Mouse (Mus musculus): ENCODE measurements around the gene Krcc1. TPM values are rescaled to one million over a fixed set of nuclear protein-coding genes. Genes with fewer than 3 reads are reported as not detected.
"Not testable (repeated sequence)": the region's sequence is repeated elsewhere in the genome, so short reads cannot be mapped to it uniquely, and the experiment has no call there.

The Krcc1 gene
- polyA plus RNA-seq, 1 experiment from 2014 or later: 15.7 TPM

DNA sequence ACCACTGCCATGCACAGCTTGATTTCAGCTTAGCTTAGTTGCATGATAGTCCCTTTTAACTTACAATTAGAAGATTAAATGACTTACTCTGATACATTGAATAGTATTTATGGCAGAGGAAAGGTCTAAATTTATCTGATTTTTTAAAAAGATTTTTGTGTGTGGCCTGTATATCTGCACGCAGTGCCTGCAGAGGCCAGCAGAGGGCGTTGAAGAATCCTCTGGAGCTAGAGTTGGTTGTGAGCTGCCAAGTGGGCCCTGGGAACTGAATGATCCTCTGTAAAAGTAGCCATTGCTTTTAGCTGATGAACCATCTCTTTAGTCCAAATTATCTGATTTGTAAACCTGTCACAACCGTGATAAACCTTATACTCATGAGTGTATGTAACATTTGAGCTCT is 27.3 kb downstream of the Krcc1 start:
- Histone ChIP-seq H3K4me1 (ENCODE audit: control insufficient read depth, insufficient read depth, low read length) (no peaks in the 10 kb centered on the region), H3K4me2 (ENCODE audit: low read depth, low read length) (no peak overlapping the region), H3K27me3 (ENCODE audit: control insufficient read depth, insufficient read depth, low read length) (no peaks in the 10 kb centered on the region), H3K27ac (ENCODE audit: low read depth, low read length) (no peak overlapping the region), H3K9ac (replicated peaks; ENCODE audit: low read depth, low read length) (no peak overlapping the region), H3K9me3 (ENCODE audit: control insufficient read depth, low read length) (no peaks in the 10 kb centered on the region), H3K4me3 (ENCODE audit: low read depth, low read length) (no peak overlapping the region), H3K36me3 (ENCODE audit: control insufficient read depth, insufficient read depth, low read length) (no peaks in the 10 kb centered on the region)
- ATAC-seq (ENCODE audit: low read depth): no peak
- WGBS: 31% methylated on average over 3 of the region's 3 CpGs

DNA sequence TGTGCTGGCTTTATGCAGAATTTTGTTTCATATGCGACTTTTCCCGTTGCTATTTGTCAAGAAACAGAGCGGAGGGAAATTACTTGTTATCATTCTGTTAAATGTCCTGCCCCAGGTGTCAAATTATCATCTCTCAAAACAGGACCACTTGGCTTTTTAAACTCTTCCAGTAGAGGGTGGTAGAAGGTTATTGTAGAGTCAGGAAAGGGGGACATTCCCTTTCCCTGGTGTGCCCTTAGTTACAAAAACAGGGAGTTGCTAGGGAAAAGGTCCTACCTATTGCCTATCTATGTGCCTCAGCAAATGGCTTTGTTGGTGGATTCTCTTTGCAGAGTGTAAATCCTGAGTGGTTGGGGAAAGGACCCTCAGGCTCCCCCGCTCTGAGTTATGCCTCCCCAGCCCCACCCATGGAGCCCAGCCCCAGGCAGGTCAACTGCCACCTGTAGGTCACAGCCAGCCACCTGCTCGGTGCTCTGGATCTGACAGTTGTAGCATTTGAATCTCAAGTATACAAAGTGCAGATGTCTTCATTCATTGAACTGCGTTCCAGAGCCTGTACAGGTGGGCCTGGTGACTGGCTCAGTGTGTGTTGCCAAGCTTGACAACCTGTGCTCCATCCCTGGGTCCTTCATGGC is 30.7 kb downstream of the Krcc1 start:
- no peak for ATAC-seq (ENCODE audit: low read depth)
- WGBS: 77% methylated on average over 6 of the region's 6 CpGs

DNA sequence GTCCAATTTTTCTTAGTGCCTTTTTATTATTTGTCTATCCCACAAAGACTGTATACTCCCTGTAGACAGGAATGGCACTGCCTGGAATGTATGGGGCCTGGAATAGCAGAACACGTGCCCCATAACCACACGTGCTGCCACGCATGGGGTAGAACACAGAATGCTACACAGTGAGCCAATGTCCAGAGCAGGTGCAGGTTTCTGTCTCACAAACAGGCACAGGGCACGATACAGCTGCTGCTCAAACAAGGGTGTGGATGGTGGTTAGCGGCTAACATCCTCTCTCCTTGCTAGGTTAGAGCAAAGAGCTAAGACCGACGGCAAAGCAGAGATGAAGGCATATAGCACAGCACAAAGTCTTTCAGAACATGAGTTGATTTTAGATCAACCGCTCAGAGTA is 36.0 kb downstream of the Krcc1 start:
- Histone ChIP-seq H3K27me3 (ENCODE audit: control insufficient read depth, insufficient read depth, low read length) (no peaks in the 10 kb centered on the region), H3K9me3 (ENCODE audit: control insufficient read depth, low read length) (no peaks in the 10 kb centered on the region), H3K4me2 (ENCODE audit: low read depth, low read length) (no peak overlapping the region), H3K4me1 (ENCODE audit: control insufficient read depth, insufficient read depth, low read length) (no peaks in the 10 kb centered on the region), H3K4me3 (ENCODE audit: low read depth, low read length) (no peak overlapping the region), H3K27ac (ENCODE audit: low read depth, low read length) (no peak overlapping the region), H3K9ac (replicated peaks; ENCODE audit: low read depth, low read length) (no peak overlapping the region), H3K36me3 (ENCODE audit: control insufficient read depth, insufficient read depth, low read length) (no peaks in the 10 kb centered on the region)
- no peak for ATAC-seq (ENCODE audit: low read depth)
- 91% methylated on average over 8 of the region's 8 CpGs for WGBS

More for the DNA sequence above, 30.7 kb downstream of the Krcc1 start:
- Histone ChIP-seq H3K9me3 (ENCODE audit: control insufficient read depth, low read length) (no peaks in the 10 kb centered on the region), H3K4me1 (ENCODE audit: control insufficient read depth, insufficient read depth, low read length) (no peaks in the 10 kb centered on the region), H3K27me3 (ENCODE audit: control insufficient read depth, insufficient read depth, low read length) (no peaks in the 10 kb centered on the region), H3K9ac (replicated peaks; ENCODE audit: low read depth, low read length) (no peak overlapping the region), H3K36me3 (ENCODE audit: control insufficient read depth, insufficient read depth, low read length) (no peaks in the 10 kb centered on the region), H3K27ac (ENCODE audit: low read depth, low read length) (no peak overlapping the region), H3K4me3 (ENCODE audit: low read depth, low read length) (no peak overlapping the region), H3K4me2 (ENCODE audit: low read depth, low read length) (no peak overlapping the region)

DNA sequence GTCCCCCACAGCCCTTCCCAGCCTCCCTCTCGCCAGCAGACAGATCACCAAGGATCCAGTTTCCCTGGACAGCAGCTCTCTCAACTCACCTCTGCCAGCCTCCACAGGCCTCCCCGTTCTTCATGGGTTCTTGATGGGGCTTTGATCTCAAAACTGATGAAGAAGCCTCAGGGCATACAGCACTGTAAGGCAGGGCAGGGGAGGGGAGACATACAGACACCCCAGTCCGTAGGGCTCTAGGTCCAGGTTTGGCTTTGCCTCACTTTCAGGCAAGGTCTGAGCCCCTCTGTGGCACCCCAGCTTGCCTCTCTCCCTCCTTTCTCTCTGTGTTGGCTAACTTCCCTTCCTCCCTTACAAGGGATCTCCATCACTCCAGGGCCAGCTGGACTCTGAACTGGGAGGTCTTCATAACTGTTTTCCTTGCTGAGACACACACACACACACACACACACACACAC is 50.4 kb downstream of the Krcc1 start, which contains the start of gene Smyd1:
Gene Smyd1, minus strand, starts transcription at position 408 of the 458 bp plus-strand sequence.
- no peaks in the 10 kb centered on the region for H3K27me3 ChIP-seq (ENCODE audit: control insufficient read depth, insufficient read depth, low read length)
- H3K4me2 ChIP-seq (ENCODE audit: low read depth, low read length): no peak within 1 kb of the TSS
- WGBS: 79% methylated on average over 3 of the region's 3 CpGs
- no peaks in the 10 kb centered on the region for H3K36me3 ChIP-seq (ENCODE audit: control insufficient read depth, insufficient read depth, low read length)
- no peak within 1 kb of the TSS for H3K27ac ChIP-seq (ENCODE audit: low read depth, low read length)
- H3K9me3 ChIP-seq (ENCODE audit: control insufficient read depth, low read length): no peaks in the 10 kb centered on the region
- no peaks in the 10 kb centered on the region for H3K4me1 ChIP-seq (ENCODE audit: control insufficient read depth, insufficient read depth, low read length)
- no peak within 1 kb of the TSS for H3K9ac ChIP-seq (replicated peaks; ENCODE audit: low read depth, low read length)
- H3K4me3 ChIP-seq (ENCODE audit: low read depth, low read length): no peak within 1 kb of the TSS
- no peak for ATAC-seq (ENCODE audit: low read depth)

DNA sequence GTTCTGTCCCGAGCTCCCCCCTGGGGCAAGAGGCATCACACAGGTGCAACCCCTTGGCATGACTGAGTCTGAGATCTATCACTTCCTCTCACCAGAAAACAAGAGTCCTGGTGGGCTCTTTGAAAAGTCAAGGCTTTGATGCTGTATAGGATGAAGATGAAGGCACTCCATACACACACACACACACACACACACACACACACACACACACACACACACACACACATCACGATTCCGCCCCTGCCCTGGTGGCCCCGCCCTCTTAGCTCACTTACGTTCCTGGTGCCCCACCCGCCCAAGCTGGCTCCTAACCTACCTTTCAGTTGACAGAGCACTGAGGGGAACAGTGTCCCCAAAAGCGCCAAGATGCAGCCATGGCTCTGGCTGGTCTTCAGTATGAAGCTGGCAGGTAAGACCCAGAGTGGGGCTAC is 51.0 kb downstream of the Krcc1 start, which contains the start of gene Cd8b1:
Gene Cd8b1, plus strand, starts transcription at position 298 of the 431 bp plus-strand sequence.
- WGBS: 93% methylated on average over 7 of the region's 7 CpGs

DNA sequence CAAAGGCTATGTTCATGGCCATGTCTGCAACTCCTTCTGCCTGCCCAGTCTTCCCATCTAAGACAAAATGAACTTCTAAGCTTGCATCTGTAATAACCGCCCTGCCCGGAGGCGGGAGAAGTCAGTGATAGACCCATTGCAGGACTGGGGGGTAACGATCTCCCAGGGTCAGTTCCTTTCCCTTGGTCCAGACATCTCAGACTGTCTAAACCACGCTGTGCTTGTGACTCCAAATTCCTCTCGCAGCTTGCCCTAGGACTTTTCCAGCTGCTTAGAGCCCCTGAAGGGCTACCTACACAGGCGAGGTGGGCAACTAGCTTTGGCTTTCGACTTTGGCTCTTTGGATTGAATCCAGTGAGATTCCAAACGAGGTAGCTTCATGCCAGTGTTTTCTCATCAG is 53.3 kb downstream of the Krcc1 start:
- H3K4me2 ChIP-seq (ENCODE audit: low read depth, low read length): no peak overlapping the region
- H3K9me3 ChIP-seq (ENCODE audit: control insufficient read depth, low read length): no peaks in the 10 kb centered on the region
- H3K27me3 ChIP-seq (ENCODE audit: control insufficient read depth, insufficient read depth, low read length): no peaks in the 10 kb centered on the region
- H3K36me3 ChIP-seq (ENCODE audit: control insufficient read depth, insufficient read depth, low read length): no peaks in the 10 kb centered on the region
- H3K4me1 ChIP-seq (ENCODE audit: control insufficient read depth, insufficient read depth, low read length): no peaks in the 10 kb centered on the region
- no peak for ATAC-seq (ENCODE audit: low read depth)
- 92% methylated on average over 9 of the region's 9 CpGs for WGBS
- H3K4me3 ChIP-seq (ENCODE audit: low read depth, low read length): no peak overlapping the region
- no peak overlapping the region for H3K27ac ChIP-seq (ENCODE audit: low read depth, low read length)
- H3K9ac ChIP-seq (replicated peaks; ENCODE audit: low read depth, low read length): no peak overlapping the region

More for the DNA sequence above, 51.0 kb downstream of the Krcc1 start, which contains the start of gene Cd8b1:
- no peaks in the 10 kb centered on the region for H3K36me3 ChIP-seq (ENCODE audit: control insufficient read depth, insufficient read depth, low read length)
- no peak within 1 kb of the TSS for H3K27ac ChIP-seq (ENCODE audit: low read depth, low read length)
- H3K4me2 ChIP-seq (ENCODE audit: low read depth, low read length): no peak within 1 kb of the TSS
- H3K9me3 ChIP-seq (ENCODE audit: control insufficient read depth, low read length): no peaks in the 10 kb centered on the region
- H3K9ac ChIP-seq (replicated peaks; ENCODE audit: low read depth, low read length): no peak within 1 kb of the TSS
- no peak for ATAC-seq (ENCODE audit: low read depth)
- H3K27me3 ChIP-seq (ENCODE audit: control insufficient read depth, insufficient read depth, low read length): no peaks in the 10 kb centered on the region
- H3K4me3 ChIP-seq (ENCODE audit: low read depth, low read length): no peak within 1 kb of the TSS
- no peaks in the 10 kb centered on the region for H3K4me1 ChIP-seq (ENCODE audit: control insufficient read depth, insufficient read depth, low read length)

DNA sequence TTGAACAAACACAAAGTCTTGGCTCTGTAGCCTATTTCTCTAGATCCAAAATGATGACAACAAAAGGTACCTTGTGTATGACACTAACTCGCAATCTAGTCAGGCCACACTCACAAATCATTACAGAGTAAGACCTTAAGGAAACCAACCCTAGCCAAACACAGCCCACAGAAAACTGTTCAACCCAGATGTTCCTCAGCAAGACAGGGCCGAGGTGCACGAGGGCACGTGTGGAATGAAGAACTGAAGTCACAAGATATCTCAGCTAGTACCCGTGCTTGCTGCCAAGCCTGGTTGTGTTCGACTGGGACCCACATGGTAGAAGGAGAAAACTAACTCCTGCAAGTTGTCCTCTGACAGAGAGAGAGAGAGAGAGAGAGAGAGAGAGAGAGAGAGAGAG is 58.4 kb downstream of the Krcc1 start:
- 85% methylated on average over 6 of the region's 6 CpGs for WGBS
- Histone ChIP-seq H3K4me1 (ENCODE audit: control insufficient read depth, insufficient read depth, low read length) (no peaks in the 10 kb centered on the region), H3K4me3 (ENCODE audit: low read depth, low read length) (no peak overlapping the region)

DNA sequence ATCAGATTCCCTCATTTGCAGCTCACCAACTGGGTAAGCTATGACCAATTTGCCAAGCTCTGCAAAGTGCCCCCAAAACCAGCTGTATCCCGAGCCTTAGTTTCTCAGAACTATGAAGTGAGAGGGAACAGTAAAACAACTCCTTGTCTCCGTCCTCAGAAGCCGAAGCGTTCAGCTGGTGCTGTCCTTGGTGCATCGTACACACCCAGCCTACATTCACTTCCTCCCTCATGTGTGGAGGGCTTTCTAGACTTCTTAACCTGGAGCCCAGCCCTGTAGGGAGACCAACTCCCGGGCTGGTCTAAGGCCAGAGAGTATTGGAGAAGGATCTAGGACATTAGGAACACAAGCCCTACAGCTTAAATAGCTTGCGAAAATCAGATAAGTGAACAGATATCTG is 59.0 kb downstream of the Krcc1 start:
- 87% methylated on average over 7 of the region's 7 CpGs for WGBS
- no peaks in the 10 kb centered on the region for H3K27me3 ChIP-seq (ENCODE audit: control insufficient read depth, insufficient read depth, low read length)
- H3K27ac ChIP-seq (ENCODE audit: low read depth, low read length): no peak overlapping the region
- no peaks in the 10 kb centered on the region for H3K4me1 ChIP-seq (ENCODE audit: control insufficient read depth, insufficient read depth, low read length)
- no peak overlapping the region for H3K9ac ChIP-seq (replicated peaks; ENCODE audit: low read depth, low read length)
- no peaks in the 10 kb centered on the region for H3K9me3 ChIP-seq (ENCODE audit: control insufficient read depth, low read length)
- H3K4me2 ChIP-seq (ENCODE audit: low read depth, low read length): no peak overlapping the region
- no peak for ATAC-seq (ENCODE audit: low read depth)
- H3K4me3 ChIP-seq (ENCODE audit: low read depth, low read length): no peak overlapping the region
- H3K36me3 ChIP-seq (ENCODE audit: control insufficient read depth, insufficient read depth, low read length): no peaks in the 10 kb centered on the region

More for the DNA sequence above, 58.4 kb downstream of the Krcc1 start:
- Histone ChIP-seq H3K27me3 (ENCODE audit: control insufficient read depth, insufficient read depth, low read length) (no peaks in the 10 kb centered on the region), H3K4me2 (ENCODE audit: low read depth, low read length) (no peak overlapping the region), H3K9ac (replicated peaks; ENCODE audit: low read depth, low read length) (no peak overlapping the region), H3K9me3 (ENCODE audit: control insufficient read depth, low read length) (no peaks in the 10 kb centered on the region), H3K36me3 (ENCODE audit: control insufficient read depth, insufficient read depth, low read length) (no peaks in the 10 kb centered on the region), H3K27ac (ENCODE audit: low read depth, low read length) (no peak overlapping the region)
- ATAC-seq (ENCODE audit: low read depth): no peak

DNA sequence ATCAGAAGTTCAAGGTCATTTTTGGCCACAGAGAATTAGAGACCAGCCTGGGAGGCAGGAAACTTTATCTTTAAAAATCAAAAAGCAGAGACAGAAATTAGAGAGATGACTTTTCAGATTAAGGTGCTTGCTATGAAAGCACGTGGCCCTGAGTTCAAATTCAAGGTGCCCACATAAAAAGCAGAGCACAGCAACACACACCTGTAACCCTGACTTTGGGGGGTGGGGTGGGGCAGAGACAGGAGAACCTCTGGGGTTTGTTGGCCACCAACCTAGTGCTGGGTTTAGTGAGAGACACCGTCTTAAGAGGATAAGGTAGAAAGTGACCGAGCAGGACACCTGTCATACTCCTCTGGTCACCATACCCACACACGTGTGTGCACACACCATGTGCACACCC is 60.0 kb downstream of the Krcc1 start:
- ATAC-seq (ENCODE audit: low read depth); H3K36me3 ChIP-seq (ENCODE audit: control insufficient read depth, insufficient read depth, low read length): not testable (repeated sequence)

More for the DNA sequence above, 60.0 kb downstream of the Krcc1 start:
- H3K9ac ChIP-seq (replicated peaks; ENCODE audit: low read depth, low read length); H3K4me1 ChIP-seq (ENCODE audit: control insufficient read depth, insufficient read depth, low read length); H3K4me3 ChIP-seq (ENCODE audit: low read depth, low read length); H3K27ac ChIP-seq (ENCODE audit: low read depth, low read length); H3K27me3 ChIP-seq (ENCODE audit: control insufficient read depth, insufficient read depth, low read length); H3K4me2 ChIP-seq (ENCODE audit: low read depth, low read length); H3K9me3 ChIP-seq (ENCODE audit: control insufficient read depth, low read length): not testable (repeated sequence)
- 83% methylated on average over 1 of the region's 4 CpGs for WGBS

Data from neural tube, embryonic 14.5 days (tissue).